Mouse (Mus musculus) myocyte (in vitro differentiated cells): ENCODE data around the gene Alox5ap.

ENCODE experiments used
- E2F4 ChIP-seq: IDR thresholded peaks from one replicate; pipeline ENCODE4 v1.6.1; 2011; ENCODE audit warnings: mild to moderate bottlenecking, control low read depth, moderate library complexity; ENCODE audit not compliant: insufficient read depth
- TCF12 ChIP-seq: IDR thresholded peaks from one replicate; pipeline ENCODE4 v1.6.1; 2011; ENCODE audit warnings: mild to moderate bottlenecking, control low read depth; ENCODE audit not compliant: poor library complexity, insufficient read depth, severe bottlenecking
- USF1 ChIP-seq: IDR thresholded peaks from one replicate; pipeline ENCODE4 v1.6.1; 2011; ENCODE audit warnings: low read depth, mild to moderate bottlenecking, control low read depth, moderate library complexity

- TF ChIP-seq E2F4: no peak
- no peak for TF ChIP-seq TCF12
- TF ChIP-seq USF1: no peak
These were observed 26.7 kb downstream of the Alox5ap start for GRCm38 (mm10) chr5:149291266-149291665.
